Mouse (Mus musculus) heart, embryonic 13.5 days (tissue): ENCODE measurements around the gene Maml2. TPM values are rescaled to one million over a fixed set of nuclear protein-coding genes. Genes with fewer than 3 reads are reported as not detected.

Source experiments
- ATAC-seq: fragments of 200-750 bp; cut with Nextera tagmentation; 2 replicates; pipeline ENCODE4 v1.8.0; 2017; ENCODE audit warnings: moderate TSS enrichment; ENCODE audit not compliant: insufficient number of reproducible peaks, low FRiP score, low TSS enrichment; ENCODE audit errors: extremely low read depth
- H3K27ac ChIP-seq: fragments of 300-500 bp; sonication (generic); replicated peaks from 2 replicates; pipeline ENCODE4 v1.5.1; 2015; ENCODE audit warnings: moderate library complexity, mild to moderate bottlenecking, inconsistent platforms
- H3K27me3 ChIP-seq: fragments of 300-500 bp; sonication (generic); replicated peaks from 2 replicates; pipeline ENCODE4 v1.6.1; 2015; ENCODE audit warnings: mild to moderate bottlenecking, inconsistent platforms
- H3K36me3 ChIP-seq: fragments of 300-500 bp; sonication (generic); 2 replicates; pipeline ENCODE4 v1.6.1; 2015; ENCODE audit warnings: mild to moderate bottlenecking, inconsistent platforms
- H3K4me1 ChIP-seq: fragments of 300-500 bp; sonication (generic); 2 replicates; pipeline ENCODE4 v1.6.1; 2015; ENCODE audit warnings: inconsistent platforms
- H3K4me2 ChIP-seq: fragments of 300-500 bp; sonication (generic); 2 replicates; pipeline ENCODE4 v1.6.1; 2015; ENCODE audit warnings: inconsistent platforms, mild to moderate bottlenecking, moderate library complexity
- H3K4me3 ChIP-seq: fragments of 300-500 bp; sonication (generic); 2 replicates; pipeline ENCODE4 v1.5.1; 2015; ENCODE audit warnings: moderate library complexity, mild to moderate bottlenecking, inconsistent platforms
- H3K9ac ChIP-seq: fragments of 300-500 bp; sonication (generic); 2 replicates; pipeline ENCODE4 v1.6.1; 2015; ENCODE audit warnings: inconsistent platforms, mild to moderate bottlenecking, moderate library complexity
- H3K9me3 ChIP-seq: fragments of 300-500 bp; sonication (generic); 2 replicates; pipeline ENCODE4 v1.6.1; 2016; ENCODE audit warnings: inconsistent platforms
- WGBS: fragments of 180-500 bp; shearing (Covaris S2); methylation state at CpG from one replicate; pipeline ENCODE4 v1.1.7; 2015; ENCODE audit warnings: mixed read lengths; 5-methylcytosine and 5-hydroxymethylcytosine counted together
- polyA plus RNA-seq: library from polyadenylated mRNA; unstranded; fragments of >200 nt; fragmentation: Nextera tagmentation; extraction: Ambion mirVana; gene quantifications from 2 replicates; pipeline ENCODE4 v1.2.1, GENCODE M21; 2015

Maml2 gene
- polyA plus RNA-seq = 9.5 and 9.8 TPM in 2 replicates

GRCm38 (mm10) chr9:13297668-13298512, at the start of gene Maml2:
Maml2 (plus strand) TSS chr9:13297957.
- Histone ChIP-seq H3K9me3 (no peaks in the 10 kb centered on the region), H3K4me2 (peak within 1 kb of the TSS; percentile 97), H3K27ac (peak within 1 kb of the TSS; percentile 91), H3K36me3 (no peaks in the 10 kb centered on the region), H3K27me3 (no peaks in the 10 kb centered on the region), H3K4me1 (peaks cover 53% of the 10 kb centered on the region), H3K9ac (peak within 1 kb of the TSS; percentile 89), H3K4me3 (peak within 1 kb of the TSS; percentile 74)
- peak; percentile 69 for ATAC-seq
- 1% methylated on average over 23 of the region's 23 CpGs for WGBS

GRCm38 (mm10) chr9:13248104-13248503, 49.7 kb upstream of the Maml2 start:
- Histone ChIP-seq H3K9me3 (no peaks in the 10 kb centered on the region), H3K9ac (no peak overlapping the region), H3K4me1 (peaks cover 25% of the 10 kb centered on the region), H3K36me3 (peaks cover 8% of the 10 kb centered on the region; the same call in 1 of the 2 replicates), H3K4me2 (no peak overlapping the region), H3K4me3 (no peak overlapping the region), H3K27me3 (no peaks in the 10 kb centered on the region), H3K27ac (no peak overlapping the region)
- no peak for ATAC-seq
- 88% methylated on average over 4 of the region's 4 CpGs for WGBS

- Histone ChIP-seq H3K27me3 (no peaks in the 10 kb centered on the region), H3K9ac (no peak overlapping the region), H3K4me3 (no peak overlapping the region), H3K4me2 (no peak overlapping the region), H3K4me1 (peaks cover 7% of the 10 kb centered on the region), H3K27ac (no peak overlapping the region), H3K9me3 (no peaks in the 10 kb centered on the region), H3K36me3 (peaks cover 12% of the 10 kb centered on the region)
- 84% methylated on average over 2 of the region's 2 CpGs for WGBS
- no peak for ATAC-seq
Measured at GRCm38 (mm10) chr9:13251251-13251650, 46.5 kb upstream of the Maml2 start.

- no peak overlapping the region for H3K4me2 ChIP-seq
- no peak overlapping the region for H3K4me3 ChIP-seq
- no peak for ATAC-seq
- H3K27ac ChIP-seq = no peak overlapping the region
- no peaks in the 10 kb centered on the region for H3K27me3 ChIP-seq
- H3K9me3 ChIP-seq = no peaks in the 10 kb centered on the region
- H3K4me1 ChIP-seq = no peaks in the 10 kb centered on the region
- no peak overlapping the region for H3K9ac ChIP-seq
- H3K36me3 ChIP-seq = peaks cover 15% of the 10 kb centered on the region
- 69% methylated on average over 1 of the region's 1 CpGs for WGBS
Measured at GRCm38 (mm10) chr9:13256726-13257125, 41.0 kb upstream of the Maml2 start.

DNA sequence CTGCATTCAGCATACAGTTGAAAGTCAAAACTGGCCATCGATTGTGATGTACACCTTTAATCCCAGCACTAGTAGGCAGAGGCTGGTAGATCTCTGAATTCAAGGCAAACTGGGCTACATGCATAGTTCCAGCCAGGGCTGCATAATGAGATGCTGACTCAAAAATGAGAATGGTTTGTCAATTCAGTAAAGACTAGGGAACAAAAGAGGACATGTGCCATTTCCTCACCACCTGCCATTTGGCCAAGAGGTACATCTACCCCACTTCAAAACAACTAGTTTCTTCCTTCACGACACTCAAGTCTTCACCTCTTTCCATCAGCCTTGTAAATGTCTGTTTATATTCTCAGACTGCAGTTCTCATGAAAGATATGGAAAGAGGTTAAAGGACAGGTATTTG, 39.6 kb upstream of the Maml2 start:
- H3K4me1 ChIP-seq = no peaks in the 10 kb centered on the region
- H3K9me3 ChIP-seq = no peaks in the 10 kb centered on the region
- 86% methylated on average over 2 of the region's 2 CpGs for WGBS
- H3K36me3 ChIP-seq = peaks cover 6% of the 10 kb centered on the region
- no peak for ATAC-seq
- no peaks in the 10 kb centered on the region for H3K27me3 ChIP-seq
- no peak overlapping the region for H3K27ac ChIP-seq
- H3K4me3 ChIP-seq = no peak overlapping the region
- no peak overlapping the region for H3K4me2 ChIP-seq
- H3K9ac ChIP-seq = no peak overlapping the region

DNA sequence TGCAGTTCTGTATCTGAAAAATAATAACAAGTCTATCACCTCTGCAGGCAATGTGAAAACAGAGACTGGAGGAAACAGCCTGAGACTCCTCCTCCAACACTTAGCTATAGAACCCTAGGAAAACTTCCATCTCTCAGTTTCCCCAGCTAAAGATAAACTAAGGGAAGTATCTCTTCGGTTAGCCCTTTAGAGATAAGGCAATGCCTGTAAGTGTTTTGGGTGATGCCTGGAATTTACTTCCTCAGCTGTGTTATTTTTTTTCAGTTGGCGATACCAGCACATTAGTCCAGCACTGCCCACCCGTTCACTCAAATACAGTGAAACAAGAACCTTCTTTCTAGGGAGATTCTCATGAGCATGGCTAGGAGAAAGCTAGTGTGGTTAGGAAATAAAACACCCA, 36.8 kb upstream of the Maml2 start:
- no peak overlapping the region for H3K4me3 ChIP-seq
- 35% methylated on average over 3 of the region's 3 CpGs for WGBS
- peaks cover 3% of the 10 kb centered on the region; the same call in 1 of the 2 replicates for H3K36me3 ChIP-seq
- H3K27ac ChIP-seq = no peak overlapping the region
- H3K27me3 ChIP-seq = no peaks in the 10 kb centered on the region
- no peak overlapping the region for H3K9ac ChIP-seq
- no peaks in the 10 kb centered on the region for H3K4me1 ChIP-seq
- no peak for ATAC-seq
- H3K9me3 ChIP-seq = no peaks in the 10 kb centered on the region
- H3K4me2 ChIP-seq = no peak overlapping the region

DNA sequence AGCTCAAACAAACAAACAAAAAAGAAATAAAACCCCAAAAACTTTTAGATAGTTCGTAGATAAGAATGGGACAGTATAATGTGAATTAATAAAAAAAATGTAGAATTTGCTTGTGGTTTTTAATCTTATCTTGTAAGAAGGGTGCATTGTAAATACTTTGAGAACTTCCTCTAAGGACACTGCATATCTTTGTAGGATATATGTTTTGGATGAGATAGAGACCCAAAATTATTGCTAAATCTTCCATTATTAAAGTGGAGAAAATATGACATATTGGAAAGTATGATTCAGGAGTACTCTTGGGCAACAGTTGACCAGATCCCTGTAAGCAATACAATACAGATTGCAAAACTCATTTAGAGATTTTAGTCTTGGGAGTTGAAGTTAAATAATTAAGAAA, 24.5 kb upstream of the Maml2 start:
- no peaks in the 10 kb centered on the region for H3K4me1 ChIP-seq
- no peaks in the 10 kb centered on the region for H3K9me3 ChIP-seq
- no peaks in the 10 kb centered on the region for H3K27me3 ChIP-seq
- H3K4me2 ChIP-seq = no peak overlapping the region
- H3K36me3 ChIP-seq = peaks cover 18% of the 10 kb centered on the region
- WGBS = 74% methylated on average over 1 of the region's 1 CpGs
- H3K9ac ChIP-seq = no peak overlapping the region
- H3K4me3 ChIP-seq = no peak overlapping the region
- H3K27ac ChIP-seq = no peak overlapping the region
- ATAC-seq = no peak

GRCm38 (mm10) chr9:13287482-13287881, 10.3 kb upstream of the Maml2 start:
- Histone ChIP-seq H3K4me3 (no peak overlapping the region), H3K4me1 (no peaks in the 10 kb centered on the region), H3K27me3 (no peaks in the 10 kb centered on the region), H3K27ac (no peak overlapping the region), H3K9ac (no peak overlapping the region), H3K9me3 (no peaks in the 10 kb centered on the region), H3K4me2 (no peak overlapping the region), H3K36me3 (0 out of 2 replicates have a peak, but pooled peaks cover 4% of the 10 kb centered on the region)
- ATAC-seq = no peak
- WGBS = 60% methylated on average over 2 of the region's 2 CpGs

DNA sequence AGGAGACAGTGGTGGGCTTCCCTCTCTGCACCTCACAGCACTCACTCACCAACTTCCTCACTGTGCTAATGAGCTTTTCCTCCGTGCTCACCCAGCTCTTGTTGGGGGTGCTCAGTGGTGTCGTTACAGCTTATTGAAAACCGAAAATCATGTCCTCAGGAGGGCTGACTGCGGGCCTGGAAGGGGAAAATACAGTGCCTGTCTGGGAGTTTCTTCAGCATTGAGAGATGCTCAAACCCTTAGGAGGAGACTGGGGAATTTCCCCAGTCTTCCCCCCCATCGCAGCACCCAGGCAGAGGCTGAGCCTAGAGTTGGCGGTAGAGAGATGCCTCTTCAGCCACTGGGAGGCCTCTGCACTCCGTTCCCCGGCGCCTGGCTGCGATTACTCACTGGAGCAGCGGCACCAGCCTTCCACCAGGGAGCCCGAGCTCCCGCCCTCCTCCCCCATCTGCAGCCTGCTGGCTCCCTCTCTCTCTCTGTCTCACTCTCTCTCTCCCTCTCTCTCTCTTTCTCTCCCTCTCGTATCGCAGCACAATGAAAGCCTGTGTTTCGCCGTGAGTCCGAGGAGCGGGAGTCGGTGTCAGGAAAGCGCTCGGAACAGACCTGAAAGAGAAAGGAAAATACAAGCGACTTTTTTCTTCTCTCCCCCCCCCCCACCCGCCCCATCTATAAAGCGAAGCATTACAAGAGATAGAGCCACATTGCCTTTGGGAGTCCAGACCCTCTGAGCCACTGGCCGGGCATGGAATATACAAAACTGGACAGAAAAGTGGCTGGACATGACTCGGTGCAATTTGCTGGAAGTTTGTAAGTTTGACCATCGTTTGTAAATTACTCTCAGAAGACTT, 1.3 kb upstream of the Maml2 start:
- H3K27me3 ChIP-seq = no peaks in the 10 kb centered on the region
- WGBS = under 1% methylated on average over 28 of the region's 28 CpGs
- no peaks in the 10 kb centered on the region for H3K36me3 ChIP-seq
- peak overlapping the region; percentile 91 for H3K27ac ChIP-seq
- H3K4me3 ChIP-seq = peak overlapping the region; percentile 74
- H3K9ac ChIP-seq = peak overlapping the region; percentile 89
- ATAC-seq = peak; percentile 82
- no peaks in the 10 kb centered on the region for H3K9me3 ChIP-seq
- H3K4me2 ChIP-seq = peak overlapping the region; percentile 97
- H3K4me1 ChIP-seq = peaks cover 39% of the 10 kb centered on the region

DNA sequence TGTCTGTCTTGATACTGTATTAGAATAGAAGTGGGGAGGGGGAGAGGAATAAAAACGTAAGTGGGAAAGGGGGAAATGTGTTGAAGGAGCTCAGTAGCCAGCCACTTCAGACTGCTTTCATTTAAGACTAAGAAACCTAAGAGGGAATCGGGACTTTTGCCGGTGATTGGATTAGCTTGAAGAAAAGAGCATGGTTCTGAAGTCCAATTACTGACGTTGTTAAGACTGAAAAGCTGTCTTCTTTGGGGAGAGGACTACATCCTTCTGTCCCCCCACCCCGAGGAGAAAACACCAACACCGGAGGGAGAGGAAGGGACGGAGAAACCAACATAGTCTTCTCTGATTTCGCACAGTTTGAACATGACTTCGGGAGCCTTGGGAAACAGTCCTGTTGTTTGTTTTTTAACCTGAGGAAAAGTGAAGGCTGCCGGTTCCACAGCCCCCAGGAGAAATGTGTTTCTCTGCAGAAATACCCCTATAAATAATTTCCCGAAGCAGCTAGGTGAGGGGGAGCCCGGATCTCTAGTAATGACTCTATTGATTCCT, 562 bp upstream of the Maml2 start:
- Histone ChIP-seq H3K9ac (peak overlapping the region; percentile 89), H3K9me3 (no peaks in the 10 kb centered on the region), H3K36me3 (no peaks in the 10 kb centered on the region), H3K27ac (peak overlapping the region; percentile 91), H3K4me2 (peak overlapping the region; percentile 97), H3K4me1 (peaks cover 46% of the 10 kb centered on the region), H3K27me3 (no peaks in the 10 kb centered on the region), H3K4me3 (peak overlapping the region; percentile 74)
- no peak for ATAC-seq
- 0% methylated on average over 12 of the region's 12 CpGs for WGBS

GRCm38 (mm10) chr9:13298513-13298878, 739 bp downstream of the Maml2 start:
- peaks cover 59% of the 10 kb centered on the region for H3K4me1 ChIP-seq

More at GRCm38 (mm10) chr9:13298513-13298878, 739 bp downstream of the Maml2 start:
- H3K4me2 ChIP-seq = peak overlapping the region; percentile 97
- peak overlapping the region; percentile 74 for H3K4me3 ChIP-seq
- 18% methylated on average over 9 of the region's 9 CpGs for WGBS
- H3K36me3 ChIP-seq = no peaks in the 10 kb centered on the region
- H3K27me3 ChIP-seq = no peaks in the 10 kb centered on the region
- peak overlapping the region; percentile 91 for H3K27ac ChIP-seq
- peak overlapping the region; percentile 89 for H3K9ac ChIP-seq
- no peak for ATAC-seq
- H3K9me3 ChIP-seq = no peaks in the 10 kb centered on the region
